Mouse (Mus musculus): Measurements from ENCODE around the gene Olfr1415. TPM values are rescaled to one million over a fixed set of nuclear protein-coding genes. Genes with fewer than 3 reads are reported as not detected.

Olfr1415 gene
- polyA plus RNA-seq, 1 experiment from 2014 or later, result not detected

DNA sequence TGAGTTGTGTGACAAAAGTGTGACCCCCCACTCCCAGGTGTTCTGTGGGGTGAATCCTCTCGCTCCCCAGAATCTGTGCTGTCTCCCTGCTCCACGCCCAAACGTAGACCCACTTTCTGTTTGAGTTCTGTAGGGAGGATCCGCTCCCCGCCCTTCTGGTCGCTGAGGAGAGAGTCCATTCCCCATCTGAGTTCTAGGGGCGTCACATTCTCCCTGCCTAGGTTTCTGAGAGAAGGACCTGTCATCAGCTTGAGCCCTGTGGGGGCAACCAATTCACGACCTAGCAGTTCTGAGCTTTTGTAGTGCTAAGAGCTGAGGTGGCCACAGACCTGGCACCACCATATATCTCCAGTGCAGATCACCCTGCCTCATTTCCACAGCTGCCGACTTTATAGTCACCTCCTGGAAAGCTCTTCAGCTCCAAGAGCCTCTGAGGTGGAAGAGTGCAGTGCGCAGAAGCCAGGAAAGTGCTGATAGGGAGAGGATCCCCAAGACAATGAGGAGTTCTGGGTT is 21.8 kb downstream of the Olfr1415 start:
- peak; percentile 59; the same call in 1 of the 2 replicates for ATAC-seq
- H3K4me1 ChIP-seq (replicated peaks; ENCODE audit: control insufficient read depth, insufficient read depth, low read length), result peaks cover 16% of the 10 kb centered on the region
- peak overlapping the region; percentile 94 for H3K4me2 ChIP-seq (ENCODE audit: low read length)
- H3K9me3 ChIP-seq (ENCODE audit: control insufficient read depth, low read length), result no peaks in the 10 kb centered on the region
- WGBS, result 6% methylated on average over 10 of the region's 10 CpGs
- H3K9ac ChIP-seq (replicated peaks; ENCODE audit: low read depth, low read length), result peak overlapping the region; percentile 87
- H3K27ac ChIP-seq (ENCODE audit: low read length), result no peak overlapping the region
- H3K4me3 ChIP-seq (replicated peaks; ENCODE audit: low read length), result peak overlapping the region; percentile 100
- peaks cover 3% of the 10 kb centered on the region; the same call in 1 of the 2 replicates for H3K36me3 ChIP-seq (ENCODE audit: control insufficient read depth, insufficient read depth)
- no peaks in the 10 kb centered on the region for H3K27me3 ChIP-seq (replicated peaks; ENCODE audit: control insufficient read depth, insufficient read depth, low read length)

- Histone ChIP-seq H3K27ac (ENCODE audit: low read length) (peak within 1 kb of the TSS; percentile 68), H3K4me2 (ENCODE audit: low read length) (peak within 1 kb of the TSS; percentile 94), H3K27me3 (replicated peaks; ENCODE audit: control insufficient read depth, insufficient read depth, low read length) (no peaks in the 10 kb centered on the region), H3K9me3 (ENCODE audit: control insufficient read depth, low read length) (no peaks in the 10 kb centered on the region), H3K9ac (replicated peaks; ENCODE audit: low read depth, low read length) (peak within 1 kb of the TSS; percentile 87), H3K36me3 (ENCODE audit: control insufficient read depth, insufficient read depth) (peaks cover 7% of the 10 kb centered on the region; the same call in 1 of the 2 replicates), H3K4me3 (replicated peaks; ENCODE audit: low read length) (peak within 1 kb of the TSS; percentile 100), H3K4me1 (replicated peaks; ENCODE audit: control insufficient read depth, insufficient read depth, low read length) (peaks cover 16% of the 10 kb centered on the region)
- peak; percentile 92 for ATAC-seq
- WGBS, result under 1% methylated on average over 67 of the region's 67 CpGs
Observed at GRCm38 (mm10) chr1:92473165-92474041, 22.5 kb downstream of the Olfr1415 start, which contains the start of gene Ndufa10. TSS of gene Ndufa10 (minus strand) at chr1:92473860.

DNA sequence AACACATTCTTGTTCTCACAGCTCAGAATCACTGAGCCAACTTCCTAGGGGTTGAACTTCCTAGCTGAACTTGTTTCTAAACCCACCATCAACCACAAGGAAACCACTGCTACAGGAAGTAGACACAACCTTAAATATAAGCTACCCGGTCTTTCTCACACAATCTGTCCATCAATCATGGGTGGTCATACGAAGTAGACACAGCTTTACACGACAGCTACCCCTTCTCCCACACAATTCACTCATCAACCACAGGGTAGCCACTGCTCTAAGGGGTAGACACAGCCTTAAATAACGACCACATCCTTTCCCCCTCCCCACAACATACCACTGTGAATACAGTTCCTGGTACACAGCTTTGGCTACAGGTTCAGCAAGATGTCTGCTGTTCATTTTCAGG is 27.0 kb downstream of the Olfr1415 start:
- Histone ChIP-seq H3K4me2 (ENCODE audit: low read length) (no peak overlapping the region), H3K36me3 (ENCODE audit: control insufficient read depth, insufficient read depth) (peaks cover 18% of the 10 kb centered on the region), H3K27ac (ENCODE audit: low read length) (no peak overlapping the region), H3K9ac (replicated peaks; ENCODE audit: low read depth, low read length) (no peak overlapping the region), H3K9me3 (ENCODE audit: control insufficient read depth, low read length) (no peaks in the 10 kb centered on the region), H3K27me3 (replicated peaks; ENCODE audit: control insufficient read depth, insufficient read depth, low read length) (no peaks in the 10 kb centered on the region), H3K4me1 (replicated peaks; ENCODE audit: control insufficient read depth, insufficient read depth, low read length) (peaks cover 11% of the 10 kb centered on the region), H3K4me3 (replicated peaks; ENCODE audit: low read length) (no peak overlapping the region)
- ATAC-seq, result no peak
- WGBS, result 93% methylated on average over 4 of the region's 4 CpGs

GRCm38 (mm10) chr1:92458416-92458815 is 37.5 kb downstream of the Olfr1415 start:
- Histone ChIP-seq H3K4me2 (ENCODE audit: low read length) (no peak overlapping the region), H3K4me3 (replicated peaks; ENCODE audit: low read length) (no peak overlapping the region), H3K4me1 (replicated peaks; ENCODE audit: control insufficient read depth, insufficient read depth, low read length) (no peaks in the 10 kb centered on the region), H3K27me3 (replicated peaks; ENCODE audit: control insufficient read depth, insufficient read depth, low read length) (no peaks in the 10 kb centered on the region), H3K9me3 (ENCODE audit: control insufficient read depth, low read length) (peaks cover 2% of the 10 kb centered on the region), H3K9ac (replicated peaks; ENCODE audit: low read depth, low read length) (no peak overlapping the region), H3K36me3 (ENCODE audit: control insufficient read depth, insufficient read depth) (peaks cover 44% of the 10 kb centered on the region), H3K27ac (ENCODE audit: low read length) (no peak overlapping the region)
- no peak for ATAC-seq
- WGBS, result 88% methylated on average over 6 of the region's 6 CpGs

DNA sequence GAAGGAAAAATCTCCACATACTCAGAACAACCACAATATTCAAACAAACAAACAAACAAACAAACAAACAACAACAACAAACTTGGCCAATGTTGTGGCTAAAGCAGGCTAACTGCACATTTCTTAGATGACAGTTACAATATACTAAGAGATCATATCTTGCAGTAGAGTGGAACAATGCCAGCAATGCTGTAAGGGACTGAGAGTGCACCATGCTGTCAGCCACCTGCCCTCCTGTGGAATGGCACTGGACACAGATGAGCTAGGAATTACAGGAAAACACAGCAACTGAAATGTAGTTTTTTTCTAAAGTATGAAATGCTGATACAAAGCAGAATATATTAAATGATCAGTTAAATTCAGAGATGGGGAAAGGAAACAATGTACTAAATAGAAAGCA is 38.1 kb downstream of the Olfr1415 start:
- peaks cover 43% of the 10 kb centered on the region for H3K36me3 ChIP-seq (ENCODE audit: control insufficient read depth, insufficient read depth)
- H3K27ac ChIP-seq (ENCODE audit: low read length), result no peak overlapping the region
- H3K4me2 ChIP-seq (ENCODE audit: low read length), result no peak overlapping the region
- H3K27me3 ChIP-seq (replicated peaks; ENCODE audit: control insufficient read depth, insufficient read depth, low read length), result no peaks in the 10 kb centered on the region
- H3K9me3 ChIP-seq (ENCODE audit: control insufficient read depth, low read length), result peaks cover 2% of the 10 kb centered on the region
- H3K9ac ChIP-seq (replicated peaks; ENCODE audit: low read depth, low read length), result no peak overlapping the region
- H3K4me3 ChIP-seq (replicated peaks; ENCODE audit: low read length), result no peak overlapping the region
- H3K4me1 ChIP-seq (replicated peaks; ENCODE audit: control insufficient read depth, insufficient read depth, low read length), result no peaks in the 10 kb centered on the region
- ATAC-seq, result no peak

DNA sequence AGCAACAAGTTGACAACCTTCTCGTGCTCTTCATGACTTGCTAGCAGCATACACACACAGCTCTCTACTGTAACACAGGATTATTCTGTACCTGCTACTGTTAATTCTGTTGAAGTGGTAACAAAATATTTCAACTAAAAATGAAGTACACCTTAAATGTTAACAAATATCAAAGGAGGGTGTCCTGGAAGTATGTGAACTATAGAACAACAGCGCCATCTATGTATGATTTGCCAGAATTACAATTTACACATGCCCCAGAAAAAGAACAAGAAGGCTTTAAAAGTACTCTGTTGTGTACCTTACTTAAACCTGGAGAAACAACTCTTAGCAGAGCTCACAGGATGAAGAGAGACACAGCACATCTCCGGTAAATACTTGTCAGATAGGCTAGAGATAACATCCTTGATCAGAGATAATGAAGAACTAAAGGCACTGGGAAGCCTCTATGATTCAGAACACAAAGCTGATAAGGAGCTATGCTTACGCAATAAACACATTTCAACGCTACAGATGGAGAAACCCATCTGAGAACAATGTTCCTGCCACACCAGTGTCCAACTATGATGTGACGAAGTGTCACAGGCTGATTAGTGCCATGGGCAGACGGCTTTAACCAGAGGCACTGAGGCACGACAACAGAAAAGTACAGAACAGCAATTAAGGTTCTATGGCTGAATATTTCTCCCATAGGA is 42.0 kb downstream of the Olfr1415 start:
- Histone ChIP-seq H3K27me3 (replicated peaks; ENCODE audit: control insufficient read depth, insufficient read depth, low read length) (no peaks in the 10 kb centered on the region), H3K9ac (replicated peaks; ENCODE audit: low read depth, low read length) (no peak overlapping the region), H3K4me1 (replicated peaks; ENCODE audit: control insufficient read depth, insufficient read depth, low read length) (no peaks in the 10 kb centered on the region), H3K4me3 (replicated peaks; ENCODE audit: low read length) (no peak overlapping the region), H3K27ac (ENCODE audit: low read length) (no peak overlapping the region), H3K36me3 (ENCODE audit: control insufficient read depth, insufficient read depth) (peaks cover 45% of the 10 kb centered on the region), H3K9me3 (ENCODE audit: control insufficient read depth, low read length) (peaks cover 2% of the 10 kb centered on the region), H3K4me2 (ENCODE audit: low read length) (no peak overlapping the region)
- WGBS, result 77% methylated on average over 8 of the region's 8 CpGs
- peak; percentile 20; the same call in 1 of the 2 replicates for ATAC-seq

DNA sequence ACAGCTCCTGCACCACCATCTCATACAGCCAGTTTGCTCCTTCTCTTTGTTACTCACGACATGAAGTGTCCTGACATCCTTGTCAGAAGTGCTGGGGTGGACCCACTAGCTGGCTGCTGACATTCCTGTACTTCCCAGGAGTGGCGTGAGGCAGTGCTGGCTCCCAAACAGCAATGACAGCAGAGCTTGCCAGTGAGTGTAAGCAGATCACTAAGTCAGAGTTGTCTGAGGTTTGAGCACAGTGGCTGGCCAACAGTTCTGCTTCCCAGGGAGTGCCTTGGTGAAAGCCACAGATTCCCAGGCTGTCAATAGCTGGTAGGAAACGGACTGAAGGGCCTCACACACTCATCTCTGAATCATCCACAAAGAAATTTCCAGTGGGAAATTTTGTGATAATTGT is 47.6 kb downstream of the Olfr1415 start:
- WGBS, result 81% methylated on average over 3 of the region's 3 CpGs
- Histone ChIP-seq H3K27ac (ENCODE audit: low read length) (no peak overlapping the region), H3K9me3 (ENCODE audit: control insufficient read depth, low read length) (no peaks in the 10 kb centered on the region), H3K4me2 (ENCODE audit: low read length) (no peak overlapping the region), H3K27me3 (replicated peaks; ENCODE audit: control insufficient read depth, insufficient read depth, low read length) (no peaks in the 10 kb centered on the region), H3K36me3 (ENCODE audit: control insufficient read depth, insufficient read depth) (peaks cover 34% of the 10 kb centered on the region), H3K4me3 (replicated peaks; ENCODE audit: low read length) (no peak overlapping the region), H3K4me1 (replicated peaks; ENCODE audit: control insufficient read depth, insufficient read depth, low read length) (no peaks in the 10 kb centered on the region), H3K9ac (replicated peaks; ENCODE audit: low read depth, low read length) (no peak overlapping the region)
- no peak for ATAC-seq

GRCm38 (mm10) chr1:92441453-92442063 is 54.3 kb downstream of the Olfr1415 start:
- no peaks in the 10 kb centered on the region for H3K9me3 ChIP-seq (ENCODE audit: control insufficient read depth, low read length)
- H3K9ac ChIP-seq (replicated peaks; ENCODE audit: low read depth, low read length), result no peak overlapping the region
- no peaks in the 10 kb centered on the region for H3K27me3 ChIP-seq (replicated peaks; ENCODE audit: control insufficient read depth, insufficient read depth, low read length)
- no peak overlapping the region for H3K4me3 ChIP-seq (replicated peaks; ENCODE audit: low read length)
- 81% methylated on average over 6 of the region's 6 CpGs for WGBS
- H3K4me1 ChIP-seq (replicated peaks; ENCODE audit: control insufficient read depth, insufficient read depth, low read length), result peaks cover 21% of the 10 kb centered on the region
- H3K36me3 ChIP-seq (ENCODE audit: control insufficient read depth, insufficient read depth), result peaks cover 7% of the 10 kb centered on the region
- no peak overlapping the region for H3K4me2 ChIP-seq (ENCODE audit: low read length)
- H3K27ac ChIP-seq (ENCODE audit: low read length), result no peak overlapping the region
- no peak for ATAC-seq

Measured in forebrain, embryonic 16.5 days (tissue).